Mouse (Mus musculus) hindbrain, embryonic 11.5 days (tissue): ENCODE data around the gene Dynlrb2. TPM values are rescaled to one million over a fixed set of nuclear protein-coding genes. Genes with fewer than 3 reads are reported as not detected.

ENCODE experiments used
- ATAC-seq: fragments of 200-750 bp; cut with Nextera tagmentation; 2 replicates; pipeline ENCODE4 v1.8.0; 2017; ENCODE audit warnings: mild to moderate bottlenecking, moderate TSS enrichment, moderate library complexity; ENCODE audit not compliant: low FRiP score
- DNase-seq: peaks from one replicate; pipeline ENCODE4 v3.0.0-alpha.2; 2015; ENCODE audit warnings: low spot score
- H3K27ac ChIP-seq: fragments of 300-500 bp; sonication (generic); 2 replicates; pipeline ENCODE4 v1.5.1; 2014; ENCODE audit warnings: mild to moderate bottlenecking, low read depth, low read length
- H3K27me3 ChIP-seq: fragments of 300-500 bp; sonication (generic); 2 replicates; pipeline ENCODE4 v1.6.1; 2014; ENCODE audit warnings: mild to moderate bottlenecking, low read length, moderate library complexity, mixed read lengths; ENCODE audit not compliant: control insufficient read depth, insufficient read depth
- H3K36me3 ChIP-seq: fragments of 300-500 bp; sonication (generic); 2 replicates; pipeline ENCODE4 v1.6.1; 2014; ENCODE audit warnings: mild to moderate bottlenecking, low read length, moderate library complexity, mixed read lengths; ENCODE audit not compliant: control insufficient read depth, insufficient read depth
- H3K4me1 ChIP-seq: fragments of 300-500 bp; sonication (generic); replicated peaks from 2 replicates; pipeline ENCODE4 v1.6.1; 2014; ENCODE audit warnings: low read length, mixed read lengths; ENCODE audit not compliant: control insufficient read depth, insufficient read depth
- H3K4me2 ChIP-seq: fragments of 300-500 bp; sonication (generic); replicated peaks from 2 replicates; pipeline ENCODE4 v1.6.1; 2014; ENCODE audit warnings: mild to moderate bottlenecking, low read depth, low read length
- H3K4me3 ChIP-seq: fragments of 300-500 bp; sonication (generic); 2 replicates; pipeline ENCODE4 v1.5.1; 2014; ENCODE audit warnings: low read depth, low read length
- H3K9ac ChIP-seq: fragments of 300-500 bp; sonication (generic); 2 replicates; pipeline ENCODE4 v1.6.1; 2014; ENCODE audit warnings: low read depth, low read length
- H3K9me3 ChIP-seq: fragments of 300-500 bp; sonication (generic); 2 replicates; pipeline ENCODE4 v1.6.1; 2016; ENCODE audit warnings: low read length; ENCODE audit not compliant: control insufficient read depth
- WGBS: fragments of 180-500 bp; shearing (Covaris S2); extraction: QIAGEN DNeasy Blood & Tissue Kit; methylation state at CpG from one replicate; pipeline ENCODE4 v1.1.7; 2014; 5-methylcytosine and 5-hydroxymethylcytosine counted together
- polyA plus RNA-seq: library from polyadenylated mRNA; unstranded; fragments of >200 nt; fragmentation: Nextera tagmentation; extraction: Ambion mirVana; gene quantifications from 2 replicates; pipeline ENCODE4 v1.2.1, GENCODE M21; 2014

The Dynlrb2 gene
- polyA plus RNA-seq, 1 experiment from 2014 or later: 19.1 TPM

DNA sequence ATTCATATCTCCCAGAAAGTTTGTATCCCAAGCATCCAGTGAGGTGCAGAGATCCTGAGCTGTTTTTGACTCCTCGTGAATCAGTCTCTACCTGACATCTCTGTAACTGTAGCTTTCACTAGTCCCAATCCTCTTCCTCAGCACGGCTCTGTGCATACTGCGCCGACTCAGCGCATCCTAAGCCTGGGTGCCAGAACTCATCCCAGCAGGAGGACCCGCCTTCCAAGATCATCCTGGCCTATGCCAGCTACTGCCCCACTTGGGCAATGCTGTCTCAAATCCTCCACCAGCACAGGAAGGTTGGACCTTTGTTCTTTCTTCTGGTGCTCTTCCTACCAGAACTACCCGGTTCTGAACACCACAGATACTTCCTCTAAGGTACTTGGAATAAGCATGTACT is 20.1 kb downstream of the Dynlrb2 start:
- no peaks in the 10 kb centered on the region for H3K4me1 ChIP-seq
- H3K9me3 ChIP-seq: no peaks in the 10 kb centered on the region
- H3K4me2 ChIP-seq: no peak overlapping the region
- H3K9ac ChIP-seq: no peak overlapping the region
- no peaks in the 10 kb centered on the region for H3K27me3 ChIP-seq
- WGBS: 89% methylated on average over 7 of the region's 7 CpGs
- H3K36me3 ChIP-seq: no peaks in the 10 kb centered on the region
- ATAC-seq (no peak), DNase-seq (no peak)
- no peak overlapping the region for H3K4me3 ChIP-seq
- no peak overlapping the region for H3K27ac ChIP-seq

DNA sequence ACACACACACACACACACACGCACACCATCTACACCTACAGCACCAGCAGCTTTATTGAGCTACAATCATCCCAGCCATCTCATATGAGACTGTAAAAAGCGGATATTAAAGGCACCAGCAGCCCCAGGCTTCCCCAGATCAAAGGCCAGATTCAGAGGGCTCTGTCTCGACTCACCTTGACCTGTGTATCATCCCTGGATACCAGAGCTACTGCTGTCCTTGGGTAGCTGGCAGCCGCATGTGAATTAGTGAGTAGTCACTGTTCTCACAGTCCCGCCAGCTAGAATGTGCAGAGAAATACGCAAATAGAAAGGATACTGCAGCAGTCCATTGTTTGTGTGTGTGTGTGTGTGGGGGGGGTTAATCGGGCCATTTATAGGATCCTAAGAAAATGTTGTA is 24.0 kb downstream of the Dynlrb2 start:
- ATAC-seq (no peak), DNase-seq (no peak)
- Histone ChIP-seq H3K4me2 (no peak overlapping the region), H3K4me1 (no peaks in the 10 kb centered on the region), H3K27ac (no peak overlapping the region), H3K9ac (no peak overlapping the region), H3K36me3 (no peaks in the 10 kb centered on the region), H3K4me3 (no peak overlapping the region), H3K9me3 (no peaks in the 10 kb centered on the region), H3K27me3 (no peaks in the 10 kb centered on the region)
- 82% methylated on average over 7 of the region's 7 CpGs for WGBS

DNA sequence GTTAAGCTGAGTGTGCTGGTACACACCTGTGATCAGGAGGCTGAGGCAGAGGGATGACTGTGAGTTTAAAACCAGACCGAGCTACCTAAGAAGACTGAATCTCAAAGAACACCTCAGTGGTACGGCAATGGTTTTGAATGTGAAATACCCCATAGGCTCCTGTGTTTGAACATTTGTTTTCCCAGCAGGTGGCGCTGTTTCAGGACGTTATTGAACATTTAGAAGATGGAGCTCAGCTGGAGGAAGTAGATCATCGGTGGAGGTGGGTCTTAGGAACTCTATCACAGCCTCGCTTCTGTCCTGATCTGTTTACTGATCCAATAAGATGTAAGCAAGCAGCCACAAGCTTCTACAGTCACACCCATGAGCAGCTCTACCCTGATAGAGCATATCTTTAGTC is 28.3 kb downstream of the Dynlrb2 start:
- no peaks in the 10 kb centered on the region for H3K27me3 ChIP-seq
- no peaks in the 10 kb centered on the region for H3K36me3 ChIP-seq
- no peaks in the 10 kb centered on the region for H3K4me1 ChIP-seq
- no peak overlapping the region for H3K4me2 ChIP-seq
- H3K9ac ChIP-seq: no peak overlapping the region
- ATAC-seq: no peak
- no peaks in the 10 kb centered on the region for H3K9me3 ChIP-seq
- H3K27ac ChIP-seq: no peak overlapping the region
- WGBS: 78% methylated on average over 6 of the region's 6 CpGs
- DNase-seq: no peak
- no peak overlapping the region for H3K4me3 ChIP-seq

DNA sequence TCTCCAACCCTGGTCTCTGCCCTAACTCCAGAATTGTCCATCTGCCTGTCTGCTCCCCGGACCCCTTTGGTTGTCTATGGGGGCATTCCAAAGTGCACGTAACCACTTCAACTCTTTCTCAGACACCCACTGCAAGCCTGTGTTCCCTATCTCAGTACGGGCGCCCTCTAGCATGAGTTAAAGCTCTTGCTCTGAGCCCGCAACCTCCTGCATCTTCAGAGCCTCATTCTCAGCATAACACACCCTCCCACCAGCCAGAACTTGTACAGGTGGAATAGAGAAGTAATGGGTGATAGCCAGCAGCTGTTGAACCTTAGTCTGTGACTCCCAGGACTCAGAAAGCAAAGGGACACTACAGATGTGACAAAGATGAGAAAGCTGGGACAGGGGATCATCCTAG is 32.0 kb downstream of the Dynlrb2 start:
- WGBS: 82% methylated on average over 5 of the region's 5 CpGs
- Histone ChIP-seq H3K27me3 (no peaks in the 10 kb centered on the region), H3K4me2 (no peak overlapping the region), H3K4me3 (no peak overlapping the region), H3K36me3 (no peaks in the 10 kb centered on the region), H3K27ac (no peak overlapping the region), H3K9me3 (no peaks in the 10 kb centered on the region), H3K4me1 (no peaks in the 10 kb centered on the region), H3K9ac (no peak overlapping the region)
- ATAC-seq (no peak), DNase-seq (no peak)

DNA sequence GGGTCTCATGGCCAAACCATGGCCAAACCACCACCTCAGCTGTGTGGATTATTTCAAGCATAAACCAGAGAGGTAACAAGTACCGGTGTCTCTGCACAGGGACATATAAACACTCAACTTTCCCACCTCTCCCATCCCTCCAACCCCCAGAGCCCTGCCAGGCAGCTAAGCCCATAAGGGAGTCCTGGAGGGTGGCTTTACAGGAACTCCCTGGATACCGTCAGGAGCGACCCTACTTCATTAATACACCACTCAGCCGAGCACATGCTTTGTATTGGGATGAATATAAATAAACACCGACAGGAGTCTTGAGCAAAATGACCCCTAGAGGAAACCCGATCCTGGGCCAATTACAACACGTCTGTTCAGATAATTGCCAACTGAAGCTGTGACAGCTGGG is 34.0 kb downstream of the Dynlrb2 start:
- WGBS: 57% methylated on average over 7 of the region's 7 CpGs
- no peaks in the 10 kb centered on the region for H3K36me3 ChIP-seq
- ATAC-seq (no peak), DNase-seq (no peak)
- no peak overlapping the region for H3K4me3 ChIP-seq
- no peaks in the 10 kb centered on the region for H3K9me3 ChIP-seq
- H3K27ac ChIP-seq: no peak overlapping the region
- no peak overlapping the region for H3K4me2 ChIP-seq
- no peaks in the 10 kb centered on the region for H3K27me3 ChIP-seq
- no peaks in the 10 kb centered on the region for H3K4me1 ChIP-seq
- no peak overlapping the region for H3K9ac ChIP-seq

DNA sequence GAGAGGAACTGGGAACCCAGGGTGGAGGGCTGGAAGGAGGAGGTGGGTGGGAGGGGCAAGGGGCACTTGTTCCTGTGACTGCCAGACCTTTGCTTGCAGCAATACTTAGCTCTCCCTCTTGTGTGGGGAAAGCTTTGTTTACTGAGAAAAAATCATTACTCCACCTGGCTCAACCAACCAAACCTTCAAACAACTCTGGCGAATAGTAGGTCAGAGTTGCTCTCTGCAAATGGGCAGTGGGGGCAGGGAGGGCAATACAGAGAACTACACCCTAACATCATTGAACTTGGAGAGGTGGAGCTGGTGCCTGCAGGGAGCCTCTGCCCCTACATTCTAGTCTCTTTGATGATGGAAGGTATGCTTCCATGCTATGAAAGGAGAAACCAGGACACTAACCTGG is 35.4 kb downstream of the Dynlrb2 start:
- no peaks in the 10 kb centered on the region for H3K9me3 ChIP-seq
- H3K27me3 ChIP-seq: no peaks in the 10 kb centered on the region
- H3K27ac ChIP-seq: no peak overlapping the region
- 88% methylated on average over 1 of the region's 1 CpGs for WGBS
- no peak overlapping the region for H3K4me2 ChIP-seq
- ATAC-seq: no peak
- H3K4me3 ChIP-seq: no peak overlapping the region
- DNase-seq: no peak
- H3K36me3 ChIP-seq: no peaks in the 10 kb centered on the region
- no peaks in the 10 kb centered on the region for H3K4me1 ChIP-seq
- H3K9ac ChIP-seq: no peak overlapping the region

DNA sequence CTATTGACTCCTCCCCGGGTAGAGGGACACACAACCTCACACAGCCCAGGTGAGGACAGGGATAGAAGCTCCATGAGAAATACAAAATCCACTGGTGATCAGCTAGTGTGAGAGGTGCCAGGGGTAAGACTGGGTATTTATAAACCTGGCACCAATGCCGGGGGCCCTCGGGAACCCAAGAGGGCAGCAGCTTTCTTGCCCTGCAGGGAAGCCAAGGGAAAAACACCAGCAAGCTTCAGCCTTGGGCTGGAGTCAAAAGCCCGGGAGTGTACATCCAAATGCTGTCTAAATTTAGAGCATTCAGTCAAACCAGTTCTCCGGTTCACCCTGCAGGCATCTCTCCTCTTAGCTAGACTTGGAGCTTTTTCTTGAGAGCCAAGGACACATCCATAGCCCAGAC is 38.1 kb downstream of the Dynlrb2 start:
- H3K4me3 ChIP-seq: no peak overlapping the region
- H3K27me3 ChIP-seq: no peaks in the 10 kb centered on the region
- WGBS: 88% methylated on average over 5 of the region's 5 CpGs
- no peak overlapping the region for H3K27ac ChIP-seq
- ATAC-seq (no peak), DNase-seq (no peak)
- no peak overlapping the region for H3K9ac ChIP-seq
- no peaks in the 10 kb centered on the region for H3K4me1 ChIP-seq
- no peaks in the 10 kb centered on the region for H3K9me3 ChIP-seq
- no peak overlapping the region for H3K4me2 ChIP-seq
- H3K36me3 ChIP-seq: no peaks in the 10 kb centered on the region

DNA sequence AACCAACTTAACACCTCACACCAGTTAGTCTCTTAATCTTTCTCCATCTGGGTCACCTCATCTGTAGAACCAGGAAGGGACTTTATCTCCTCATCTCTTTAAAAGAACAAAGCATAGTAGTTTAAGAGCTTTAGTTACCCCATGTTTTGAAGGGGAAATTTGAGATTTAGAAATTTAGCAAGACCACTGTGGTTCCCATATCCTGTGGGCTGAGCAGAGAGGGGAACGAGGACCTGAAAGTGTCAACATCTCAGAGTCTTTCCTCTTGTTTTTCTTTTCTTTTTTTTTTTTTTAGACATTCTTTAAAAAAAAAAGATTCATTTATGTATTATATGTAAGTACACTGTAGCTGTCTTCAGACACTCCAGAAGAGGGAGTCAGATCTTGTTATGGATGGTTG is 38.6 kb downstream of the Dynlrb2 start:
- Histone ChIP-seq H3K4me3 (no peak overlapping the region), H3K9me3 (no peaks in the 10 kb centered on the region), H3K36me3 (no peaks in the 10 kb centered on the region), H3K27ac (no peak overlapping the region), H3K4me1 (no peaks in the 10 kb centered on the region), H3K4me2 (no peak overlapping the region), H3K9ac (no peak overlapping the region), H3K27me3 (no peaks in the 10 kb centered on the region)
- DNase-seq (no peak), ATAC-seq (no peak)
- WGBS: 88% methylated on average over 1 of the region's 1 CpGs

DNA sequence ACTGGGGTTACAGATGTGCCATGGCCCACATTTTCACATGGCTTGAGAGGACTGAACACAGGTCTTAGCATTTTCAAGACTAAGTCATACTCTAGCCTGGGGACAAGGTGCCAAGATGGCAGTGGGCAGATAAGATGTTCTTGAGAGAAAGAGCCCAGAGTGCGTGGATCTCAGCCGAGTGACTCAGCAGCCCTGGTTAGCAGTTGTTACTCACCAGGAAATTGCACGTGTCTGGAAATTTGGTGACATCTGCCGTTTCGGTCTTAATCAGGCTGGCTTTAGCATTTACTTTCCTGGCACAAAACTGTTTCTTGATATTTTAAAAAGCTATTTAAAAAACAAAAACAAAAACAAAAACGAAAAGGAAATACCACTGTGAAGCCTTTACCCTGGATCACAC is 47.5 kb downstream of the Dynlrb2 start:
- Histone ChIP-seq H3K27me3 (no peaks in the 10 kb centered on the region), H3K4me3 (no peak overlapping the region), H3K36me3 (no peaks in the 10 kb centered on the region), H3K4me1 (no peaks in the 10 kb centered on the region), H3K4me2 (no peak overlapping the region), H3K9ac (no peak overlapping the region), H3K27ac (no peak overlapping the region), H3K9me3 (no peaks in the 10 kb centered on the region)
- no peak for ATAC-seq
- WGBS: 88% methylated on average over 6 of the region's 6 CpGs
- DNase-seq: no peak
